In genomic region chr7:34226846-34227245, GRCm38 (mm10) we compare ENCODE assay signal across 19 mouse cellular contexts. TPM values are rescaled to one million over a fixed set of nuclear protein-coding genes. Genes with fewer than 3 reads are reported as not detected.
DNase-seq lines count a peak whose midpoint lies in the region; ATAC-seq and TF ChIP-seq lines count a peak whose summit lies in the region.
"Had no signal": no experiment of that assay in that cellular context is flagged by ENCODE, and none has a peak within 500 bp of the region (broad histone marks: within the 10 kb centered on the region; RNA-seq: fewer than 3 reads in every experiment).

No protein-coding gene starts in this region.

- no peaks in the 10 kb centered on the region for H3K9me3 ChIP-seq in heart, embryonic 10.5 days
- H3K9me3 ChIP-seq in ES-Bruce4 (replicated peaks; ENCODE audit: control insufficient read depth, insufficient read depth, low read length, poor library complexity, severe bottlenecking): no peaks in the 10 kb centered on the region
- no peaks in the 10 kb centered on the region for H3K9me3 ChIP-seq in liver, embryonic 12.5 days (replicated peaks)
- H3K9me3 ChIP-seq: hindbrain, embryonic 13.5 days; lung, embryonic 15.5 days; midbrain, embryonic 15.5 days had no signal

- peak overlapping the region; percentile 3; the same call in 1 of the 2 replicates for H3K4me3 ChIP-seq in heart, embryonic 10.5 days
- peak overlapping the region; percentile 14; the same call in 1 of the 2 replicates for H3K4me3 ChIP-seq in layer of hippocampus, adult 2 months
- peak overlapping the region; percentile 42 for H3K4me3 ChIP-seq in ES-Bruce4 (ENCODE audit: low read depth, low read length)
- no peak overlapping the region for H3K4me3 ChIP-seq in liver, embryonic 12.5 days
- H3K4me3 ChIP-seq: hindbrain, embryonic 13.5 days; lung, embryonic 15.5 days; midbrain, embryonic 15.5 days had no signal

- peak overlapping the region; percentile 95 for H3K4me2 ChIP-seq in liver, embryonic 12.5 days
- H3K4me2 ChIP-seq: hindbrain, embryonic 13.5 days; lung, embryonic 15.5 days; midbrain, embryonic 15.5 days had no signal

- TF ChIP-seq CTCF in layer of hippocampus, adult 2 months (conservative IDR thresholded peaks at IDR 0.05): peak; percentile 57
- peak; percentile 29 for TF ChIP-seq CTCF in ES-Bruce4 (IDR thresholded peaks at IDR 0.05; ENCODE audit: low read depth, low read length)

- TF ChIP-seq EP300 in ES-Bruce4 (IDR thresholded peaks at IDR 0.05; ENCODE audit: insufficient read depth, low read depth, low read length): no peak

- H3K9ac ChIP-seq in ES-Bruce4 (ENCODE audit: low read depth, poor library complexity, severe bottlenecking): no peak overlapping the region
- no peak overlapping the region for H3K9ac ChIP-seq in liver, embryonic 12.5 days
- H3K9ac ChIP-seq: hindbrain, embryonic 13.5 days; lung, embryonic 15.5 days; midbrain, embryonic 15.5 days had no signal

- TF ChIP-seq POLR2A in ES-Bruce4 (IDR thresholded peaks at IDR 0.05; ENCODE audit: insufficient read depth, low read length): no peak

- intact Hi-C loops in heart, postnatal 36 days (cut with DNase I): no loop called here

- no peak overlapping the region; the same call in 1 of the 2 replicates for H3K27ac ChIP-seq in heart, embryonic 10.5 days
- no peak overlapping the region for H3K27ac ChIP-seq in layer of hippocampus, adult 2 months
- H3K27ac ChIP-seq in ES-Bruce4 (ENCODE audit: insufficient read depth, low read length): no peak overlapping the region
- H3K27ac ChIP-seq in liver, embryonic 12.5 days: no peak overlapping the region
- H3K27ac ChIP-seq: hindbrain, embryonic 13.5 days; lung, embryonic 15.5 days; midbrain, embryonic 15.5 days had no signal

- no peaks in the 10 kb centered on the region for H3K27me3 ChIP-seq in heart, embryonic 10.5 days (ENCODE audit: insufficient read depth, poor library complexity, severe bottlenecking)
- H3K27me3 ChIP-seq in ES-Bruce4 (ENCODE audit: control insufficient read depth, insufficient read depth, low read length, poor library complexity, severe bottlenecking): no peaks in the 10 kb centered on the region
- H3K27me3 ChIP-seq in liver, embryonic 12.5 days (replicated peaks): no peaks in the 10 kb centered on the region
- H3K27me3 ChIP-seq: hindbrain, embryonic 13.5 days; lung, embryonic 15.5 days; midbrain, embryonic 15.5 days; Patski had no signal

- no peak for DNase-seq in heart, embryonic 10.5 days (ENCODE audit: low spot score)
- no peak for DNase-seq in heart, postnatal 36 days
- no peak for DNase-seq in layer of hippocampus, adult 2 months (ENCODE audit: low spot score in 2 of 2)
- DNase-seq in layer of hippocampus, postnatal 10 days (ENCODE audit: low spot score in 2 of 2): no peak
- DNase-seq in spleen, postnatal 14 days (ENCODE audit: low spot score in 2 of 2): no peak
- DNase-seq: layer of hippocampus, postnatal 36 days; right cerebral cortex, postnatal 25 days had no signal

- ATAC-seq in liver, embryonic 12.5 days: no peak
- no peak for ATAC-seq in erythroblast, adult 5-6 weeks (replicated peaks; ENCODE audit: low FRiP score, poor library complexity, severe bottlenecking)
- ATAC-seq: midbrain, embryonic 15.5 days; Patski had no signal

- peaks cover 71% of the 10 kb centered on the region for H3K36me3 ChIP-seq in heart, embryonic 10.5 days
- peaks cover 47% of the 10 kb centered on the region for H3K36me3 ChIP-seq in ES-Bruce4 (ENCODE audit: control insufficient read depth, insufficient read depth, low read length, poor library complexity, severe bottlenecking)
- H3K36me3 ChIP-seq in liver, embryonic 12.5 days: peaks cover 69% of the 10 kb centered on the region

- 88% methylated on average over 12 of the region's 12 CpGs for WGBS in heart, embryonic 10.5 days
- 84% methylated on average over 12 of the region's 12 CpGs for WGBS in liver, embryonic 12.5 days (ENCODE audit: insufficient replicate concordance)

- peaks cover 43% of the 10 kb centered on the region for H3K4me1 ChIP-seq in heart, embryonic 10.5 days
- H3K4me1 ChIP-seq in ES-Bruce4 (ENCODE audit: control insufficient read depth, insufficient read depth, low read length): peaks cover 2% of the 10 kb centered on the region
- H3K4me1 ChIP-seq in liver, embryonic 12.5 days: peaks cover 59% of the 10 kb centered on the region

RNA-seq across cellular contexts. Expression of gene Gpi1, which starts 3.3 kb away (rescaled TPM):
- polyA plus RNA-seq in heart, embryonic 10.5 days (2016; fragmentation: Nextera tagmentation; extraction: Ambion mirVana): 650 and 828 TPM in 2 replicates
- 100 to 1,000 TPM; 520 to 540 TPM for total RNA-seq in heart, postnatal 36 days (2021)
- total RNA-seq in layer of hippocampus, adult 2 months (2021): 100 to 1,000 TPM; 773 TPM
- total RNA-seq in layer of hippocampus, postnatal 10 days (2021): 100 to 1,000 TPM; 697 to 748 TPM
- polyA plus RNA-seq in ES-Bruce4 (2011; ENCODE audit: insufficient read depth, insufficient read length, low read depth, missing spikeins): 655 and 670 TPM in 2 replicates
- polyA plus RNA-seq in liver, embryonic 12.5 days (2016; fragmentation: Nextera tagmentation; extraction: Ambion mirVana): 207 and 222 TPM in 2 replicates
- total RNA-seq in erythroblast, adult 5-6 weeks (2015; ENCODE audit: low replicate concordance): 159 and 310 TPM in 2 replicates
- 142 and 199 TPM in 2 replicates for total RNA-seq in erythroblast, adult 5-6 weeks (2017; ENCODE audit: low replicate concordance)

RNA-seq across cellular contexts. Expression of gene Gm6096, which starts 24.0 kb away (rescaled TPM):
- 0.57 TPM in 1 of 2 replicates, not detected in the other for polyA plus RNA-seq in heart, embryonic 10.5 days (2016; fragmentation: Nextera tagmentation; extraction: Ambion mirVana)
- not detected for total RNA-seq in heart, postnatal 36 days (2021)
- total RNA-seq in layer of hippocampus, adult 2 months (2021): not detected
- not detected for total RNA-seq in layer of hippocampus, postnatal 10 days (2021)
- polyA plus RNA-seq in ES-Bruce4 (2011; ENCODE audit: insufficient read depth, insufficient read length, low read depth, missing spikeins): not detected in 2 replicates
- polyA plus RNA-seq in liver, embryonic 12.5 days (2016; fragmentation: Nextera tagmentation; extraction: Ambion mirVana): not detected in 2 replicates
- total RNA-seq in erythroblast, adult 5-6 weeks (2015; ENCODE audit: low replicate concordance): not detected in 2 replicates
- 2.0 TPM in 1 of 2 replicates, not detected in the other for total RNA-seq in erythroblast, adult 5-6 weeks (2017; ENCODE audit: low replicate concordance)
- total RNA-seq: adrenal gland, adult 18-20 months; common myeloid progenitor, adult 5-6 weeks; layer of hippocampus, postnatal 36 days had no signal
- polyA plus RNA-seq: hindbrain, embryonic 13.5 days; kidney, embryonic 14.5 days; midbrain, embryonic 15.5 days; stomach, embryonic 16.5 days; urinary bladder, adult 2 months had no signal

RNA-seq across cellular contexts. Expression of gene Pdcd2l, which starts 30.4 kb away (rescaled TPM):
- polyA plus RNA-seq in heart, embryonic 10.5 days (2016; fragmentation: Nextera tagmentation; extraction: Ambion mirVana): 65.2 and 67.5 TPM in 2 replicates
- total RNA-seq in heart, postnatal 36 days (2021): 10 to 100 TPM; 21.9 to 22.1 TPM
- total RNA-seq in layer of hippocampus, adult 2 months (2021): 10 to 100 TPM; 24.5 to 26.8 TPM
- 10 to 100 TPM; 23.5 to 28.9 TPM for total RNA-seq in layer of hippocampus, postnatal 10 days (2021)
- 37.5 and 38.0 TPM in 2 replicates for polyA plus RNA-seq in ES-Bruce4 (2011; ENCODE audit: insufficient read depth, insufficient read length, low read depth, missing spikeins)
- polyA plus RNA-seq in liver, embryonic 12.5 days (2016; fragmentation: Nextera tagmentation; extraction: Ambion mirVana): 39.1 and 39.2 TPM in 2 replicates
- 9.0 and 11.5 TPM in 2 replicates for total RNA-seq in erythroblast, adult 5-6 weeks (2015; ENCODE audit: low replicate concordance)
- total RNA-seq in erythroblast, adult 5-6 weeks (2017; ENCODE audit: low replicate concordance): 1.7 and 5.0 TPM in 2 replicates

RNA-seq across cellular contexts. Expression of gene Uba2, which starts 57.4 kb away (rescaled TPM):
- polyA plus RNA-seq in heart, embryonic 10.5 days (2016; fragmentation: Nextera tagmentation; extraction: Ambion mirVana): 154 and 197 TPM in 2 replicates
- total RNA-seq in heart, postnatal 36 days (2021): 10 to 100 TPM; 32.9 to 35.1 TPM
- 10 to 100 TPM; 85.7 to 92.9 TPM for total RNA-seq in layer of hippocampus, adult 2 months (2021)
- total RNA-seq in layer of hippocampus, postnatal 10 days (2021): 10 to 100 TPM; 84.8 to 85.0 TPM
- 220 and 223 TPM in 2 replicates for polyA plus RNA-seq in ES-Bruce4 (2011; ENCODE audit: insufficient read depth, insufficient read length, low read depth, missing spikeins)
- 165 and 174 TPM in 2 replicates for polyA plus RNA-seq in liver, embryonic 12.5 days (2016; fragmentation: Nextera tagmentation; extraction: Ambion mirVana)
- total RNA-seq in erythroblast, adult 5-6 weeks (2015; ENCODE audit: low replicate concordance): 35.2 and 65.0 TPM in 2 replicates
- total RNA-seq in erythroblast, adult 5-6 weeks (2017; ENCODE audit: low replicate concordance): 49.3 and 70.3 TPM in 2 replicates
